Mouse (Mus musculus) layer of hippocampus, adult 18-20 months (tissue): ENCODE measurements at regions not wholly inside any gene's neighbourhood (a gene's known extent, or its start where the extent isn't known, plus 50 kb on each side); places are given as distances from the start of the nearest gene placed in this dataset.
A peak's percentile ranks its signal among the peaks of the same experiment; 100 is the strongest.

Source experiments
- DNase-seq, 2 experiments: peaks; one replicate each; pipeline ENCODE4 v3.0.0; 2022; ENCODE audit warnings: low spot score in 2 of 2

DNA sequence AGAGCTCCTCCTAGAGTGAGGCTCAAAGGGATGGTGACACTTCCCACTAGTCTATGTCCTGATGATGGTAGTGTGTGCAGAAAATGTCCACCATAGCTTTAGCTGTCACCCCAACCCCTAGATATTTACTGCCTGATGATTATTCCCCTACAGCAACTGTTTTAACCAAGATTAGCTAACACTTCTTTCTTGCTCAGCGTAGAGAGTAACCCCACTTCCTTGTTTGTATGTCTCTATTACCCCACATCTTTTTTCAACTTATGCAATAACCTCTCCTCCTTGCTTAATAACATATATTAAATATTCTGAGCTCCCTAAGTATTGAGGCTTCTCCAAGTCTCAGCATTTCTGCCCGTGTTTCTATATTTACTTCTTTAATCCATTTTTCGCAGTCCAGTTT is 404.2 kb upstream of the Cntn3 start:
- DNase-seq, result no peak

DNA sequence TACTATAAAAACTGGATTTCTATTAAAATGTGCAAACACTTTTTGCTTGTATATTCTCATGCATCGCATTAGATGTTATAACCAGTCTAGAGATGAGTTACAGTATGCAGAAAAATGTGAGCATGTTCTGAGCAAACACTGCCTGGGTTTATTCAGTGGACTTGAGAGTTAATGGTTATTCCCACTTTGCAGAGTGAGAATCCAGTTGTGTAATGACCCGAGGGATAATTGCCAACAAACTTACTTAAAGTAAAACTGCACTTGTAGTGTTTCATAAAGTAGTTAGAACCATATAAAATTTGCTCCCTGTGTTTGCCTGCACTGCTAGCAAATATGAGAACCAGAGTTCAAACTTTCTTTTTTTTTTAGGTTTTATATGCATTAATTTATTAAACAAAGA is 450.4 kb upstream of the Cntn3 start:
- DNase-seq, result no peak

DNA sequence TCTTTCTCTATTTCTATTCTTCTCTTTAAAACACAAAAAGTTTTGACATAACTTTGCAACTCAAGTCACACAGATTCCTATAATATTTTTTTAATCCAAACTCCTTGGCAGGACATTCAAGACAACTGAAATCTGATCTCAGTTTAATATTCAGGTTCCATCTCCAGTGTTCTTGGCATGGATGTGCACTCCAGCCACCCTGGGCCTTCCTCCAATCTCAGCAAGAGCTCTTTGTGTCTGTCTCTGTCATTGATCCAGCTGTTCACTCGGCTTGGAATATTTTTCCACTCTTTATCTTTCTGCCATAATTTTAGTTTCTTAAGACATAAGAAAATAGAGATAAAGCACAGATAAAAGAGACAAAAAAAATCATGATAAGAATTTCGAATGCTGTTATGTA is 451.1 kb upstream of the Cntn3 start:
- peak in 1 of 2 experiments; percentile 25 for DNase-seq

DNA sequence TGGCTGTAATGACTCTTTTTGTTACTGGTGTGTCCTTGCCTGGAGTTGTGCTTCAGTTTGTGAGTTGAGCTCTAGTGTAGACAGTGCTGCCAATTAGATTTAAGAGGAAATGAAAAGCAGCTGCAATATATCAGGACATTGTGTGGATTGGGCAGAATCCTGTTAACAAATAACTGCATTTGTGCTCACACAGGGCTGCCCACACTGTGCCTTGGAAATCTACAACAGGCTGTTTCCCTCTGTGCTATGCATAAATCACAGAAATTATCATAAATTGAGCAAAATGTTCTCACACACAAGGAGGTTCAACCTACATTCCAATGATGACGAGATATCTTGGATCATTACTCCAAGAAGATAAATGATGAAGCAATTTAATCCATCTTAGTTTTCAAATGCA is 455.2 kb upstream of the Cntn3 start:
- DNase-seq, result peak; percentile 38 to 75

DNA sequence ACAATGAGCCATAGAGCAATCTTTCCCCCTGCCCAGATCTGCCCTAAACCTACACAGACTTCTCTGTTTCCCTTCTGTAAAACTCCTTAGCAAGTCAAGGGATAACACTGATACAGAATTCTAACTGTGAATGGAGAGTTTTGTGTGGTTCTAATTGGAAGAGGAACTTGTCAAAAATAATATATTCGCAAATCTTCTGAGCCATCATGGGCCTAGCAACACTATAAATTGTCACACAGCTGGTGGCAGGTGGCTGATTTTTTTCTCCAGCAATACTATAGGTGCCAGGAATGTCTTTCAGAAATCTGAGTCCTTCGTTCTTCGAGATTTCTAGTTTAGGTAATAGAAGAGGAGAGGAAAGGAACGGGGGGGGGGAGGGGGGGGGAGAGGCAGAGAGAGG is 460.5 kb upstream of the Cntn3 start:
- DNase-seq, result no peak

DNA sequence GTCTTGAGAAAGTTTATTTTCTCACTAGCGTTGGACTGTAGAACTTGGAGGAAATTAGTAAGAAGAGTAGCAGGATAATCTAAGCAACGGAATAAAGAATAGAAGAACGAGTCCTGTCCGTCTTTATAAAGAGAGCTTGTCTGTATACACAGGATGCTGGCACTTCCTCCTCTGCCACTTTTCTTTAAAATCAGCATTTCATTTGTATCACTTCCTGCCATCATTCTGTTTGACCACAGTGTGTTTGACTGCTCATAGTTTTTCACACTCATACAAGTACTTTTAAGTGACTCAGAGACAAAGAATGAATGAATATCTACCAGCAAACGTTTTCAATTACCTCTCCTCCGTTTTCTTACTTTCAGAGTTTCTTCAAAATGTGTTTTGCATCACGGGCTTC is 461.0 kb upstream of the Cntn3 start:
- DNase-seq, result no peak

DNA sequence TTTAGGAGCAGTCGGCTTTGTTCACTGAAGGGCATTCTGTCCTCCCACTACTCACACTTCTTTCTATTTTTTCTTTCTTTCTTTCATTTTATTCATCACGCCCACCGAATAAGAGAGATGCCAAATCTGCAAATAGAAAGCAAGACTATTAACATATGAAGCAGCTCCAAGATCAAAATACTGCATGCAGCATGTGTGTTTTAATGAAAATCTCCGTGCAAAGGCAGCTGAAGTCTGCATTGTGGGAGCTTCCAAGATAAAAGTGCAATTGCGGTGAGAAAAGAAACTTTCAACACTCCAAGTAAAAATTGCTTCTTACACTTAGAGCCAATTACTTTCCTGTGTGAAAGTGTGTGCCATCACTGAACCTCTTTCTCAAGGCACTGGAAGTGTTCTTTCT is 449.8 kb upstream of the Chl1 start:
- DNase-seq, result peak; percentile 5 to 54

DNA sequence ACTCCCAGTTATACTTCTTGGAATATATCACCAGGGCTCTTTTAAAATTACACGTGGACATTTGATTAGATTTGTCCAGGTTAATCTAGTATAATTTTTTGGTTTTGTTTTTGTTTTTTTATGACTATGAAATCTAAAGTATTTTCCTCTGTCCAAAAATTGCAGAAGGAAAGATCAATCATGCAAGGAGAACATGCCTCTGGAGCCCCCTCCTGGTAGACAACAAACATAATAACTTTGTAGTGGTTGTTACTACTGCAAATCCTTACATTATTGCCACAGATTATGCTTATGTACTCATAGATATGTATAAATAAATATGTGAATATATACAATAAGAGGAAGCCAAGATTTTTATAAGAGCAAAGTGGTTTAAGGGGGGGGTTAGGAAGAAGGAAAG is 404.2 kb upstream of the Chl1 start:
- DNase-seq, result no peak

DNA sequence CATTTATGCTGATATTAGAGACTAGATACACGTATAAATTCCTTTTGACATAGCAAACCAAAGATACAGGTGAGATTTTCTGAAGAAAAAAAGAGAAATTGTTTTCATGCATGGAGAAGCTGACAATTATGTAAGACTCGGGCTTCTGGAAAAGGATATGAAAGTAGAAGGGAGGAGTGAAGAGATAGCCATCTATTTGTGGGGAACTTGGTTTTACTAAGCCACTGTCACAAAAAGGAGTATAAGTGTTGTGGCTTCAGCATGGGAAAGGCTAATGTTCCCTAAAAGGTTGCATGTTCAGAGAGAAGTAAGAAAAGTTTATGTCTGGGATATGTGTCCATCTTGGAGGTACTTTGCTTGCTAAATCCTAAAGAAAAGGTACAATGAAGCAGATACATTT is 390.8 kb upstream of the Chl1 start:
- no peak for DNase-seq

DNA sequence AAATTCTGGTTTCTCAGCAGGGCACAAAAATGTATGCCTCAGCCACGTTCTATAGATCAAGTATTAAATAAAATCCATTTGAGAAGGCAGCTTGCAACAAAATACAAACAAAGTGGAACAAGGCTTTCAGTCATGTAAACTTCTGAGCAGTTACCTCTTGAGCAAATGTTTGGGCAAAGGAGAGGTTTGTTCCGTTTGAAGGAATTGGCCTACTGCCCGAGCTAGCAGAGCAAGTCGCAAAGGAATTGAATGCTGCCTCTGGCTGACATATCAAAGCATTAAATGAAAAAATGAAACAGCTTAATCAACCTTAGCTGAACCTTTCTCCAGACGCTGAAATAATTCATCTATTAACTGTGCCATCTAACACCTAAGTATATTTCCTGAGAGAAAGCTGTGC is 369.5 kb upstream of the Chl1 start:
- peak in 1 of 2 experiments; percentile 1 for DNase-seq

DNA sequence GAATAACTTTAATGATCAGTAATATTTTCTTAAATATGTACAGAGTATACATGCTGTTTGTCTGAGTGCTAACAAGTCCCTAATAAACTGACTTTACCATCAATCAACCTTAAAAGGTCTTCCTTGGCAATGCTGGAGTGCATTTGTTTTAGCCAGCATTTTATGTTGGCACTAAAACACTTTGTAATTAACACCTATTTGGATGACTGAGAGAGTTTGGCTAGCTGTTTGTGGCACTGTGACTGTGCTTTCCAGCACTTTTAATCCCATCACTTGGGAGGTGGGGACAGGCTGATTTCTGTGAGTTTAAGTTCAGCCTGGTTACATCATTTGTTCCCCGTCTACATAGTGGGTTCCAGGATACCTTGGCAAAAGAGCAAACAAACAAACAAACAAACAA is 332.5 kb upstream of the Chl1 start:
- DNase-seq, result no peak

DNA sequence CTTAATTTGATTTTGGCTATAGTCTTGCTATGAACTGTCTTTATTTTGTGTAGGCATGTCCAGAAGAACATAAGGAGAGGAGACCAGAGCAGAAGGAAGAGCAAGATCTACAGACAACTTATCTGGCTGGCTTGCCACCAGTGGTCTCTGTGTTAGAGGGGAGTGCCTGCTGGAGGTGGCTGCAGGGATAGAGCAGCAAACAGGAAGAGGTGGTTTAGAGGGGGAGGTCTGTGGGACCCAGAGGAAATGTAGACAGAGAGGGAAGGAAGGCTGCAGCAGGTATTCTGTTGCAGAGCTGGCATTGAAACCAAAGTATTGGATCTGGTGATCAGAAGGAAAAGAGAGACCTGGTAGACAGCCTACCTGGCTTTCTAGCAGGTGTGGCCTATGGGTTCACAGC is 327.0 kb upstream of the Chl1 start:
- DNase-seq, result no peak

DNA sequence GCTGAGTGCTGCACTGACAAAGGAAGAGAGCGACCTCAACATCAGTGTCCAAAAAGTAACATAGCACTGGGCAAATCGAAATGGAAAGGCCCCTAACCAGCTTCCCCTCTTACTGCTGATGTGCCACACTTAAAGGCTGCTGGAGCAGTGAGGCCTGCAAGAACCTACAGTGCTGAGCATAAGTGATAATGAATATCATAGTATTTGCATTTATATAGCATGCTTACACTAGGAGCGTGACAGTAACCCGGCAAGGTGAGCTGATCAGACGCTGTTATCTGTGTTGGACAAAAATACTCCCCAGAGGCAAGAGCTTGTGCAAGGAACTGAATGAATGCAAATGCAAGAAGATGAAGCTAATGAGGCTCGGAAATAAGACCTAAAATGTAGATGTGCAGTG is 313.5 kb upstream of the Chl1 start:
- DNase-seq, result no peak

DNA sequence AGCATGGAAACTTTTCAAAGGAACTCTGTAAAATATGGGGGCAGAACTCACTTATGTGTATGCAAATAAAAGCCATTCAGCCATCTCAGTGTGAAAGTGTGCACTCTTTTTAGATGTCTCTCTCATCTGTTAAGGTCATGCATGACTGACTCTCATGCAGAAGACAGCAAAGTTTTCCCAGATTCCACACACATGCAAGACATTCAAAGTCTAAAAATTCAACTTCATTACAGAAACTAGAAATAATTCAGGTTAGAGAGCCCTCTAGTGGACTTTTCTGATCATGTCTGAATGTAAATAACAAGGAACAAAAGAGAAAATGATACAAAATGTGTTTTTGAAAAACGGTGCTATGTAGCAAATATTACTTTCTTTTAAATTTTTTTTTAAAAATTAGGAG is 308.8 kb upstream of the Chl1 start:
- peak in 1 of 2 experiments; percentile 26 for DNase-seq

DNA sequence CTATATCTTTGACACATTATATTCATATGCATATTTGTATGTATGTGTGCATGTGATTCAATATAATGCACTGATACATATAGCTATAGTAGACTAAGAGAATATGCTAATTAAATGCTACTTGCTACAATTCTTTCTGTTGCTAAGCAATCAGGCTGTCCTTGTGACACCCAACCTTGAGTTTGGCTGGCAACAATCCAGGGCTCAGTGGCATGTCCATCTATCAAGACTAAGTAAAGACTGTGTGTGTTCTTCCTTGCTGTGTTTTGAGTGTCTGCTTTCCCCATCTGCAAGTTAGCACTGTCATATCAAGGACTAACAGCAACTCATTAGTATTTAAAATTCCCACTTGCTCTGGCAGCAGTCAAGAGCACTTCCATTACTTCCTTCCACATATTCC is 301.2 kb upstream of the Chl1 start:
- no peak for DNase-seq

DNA sequence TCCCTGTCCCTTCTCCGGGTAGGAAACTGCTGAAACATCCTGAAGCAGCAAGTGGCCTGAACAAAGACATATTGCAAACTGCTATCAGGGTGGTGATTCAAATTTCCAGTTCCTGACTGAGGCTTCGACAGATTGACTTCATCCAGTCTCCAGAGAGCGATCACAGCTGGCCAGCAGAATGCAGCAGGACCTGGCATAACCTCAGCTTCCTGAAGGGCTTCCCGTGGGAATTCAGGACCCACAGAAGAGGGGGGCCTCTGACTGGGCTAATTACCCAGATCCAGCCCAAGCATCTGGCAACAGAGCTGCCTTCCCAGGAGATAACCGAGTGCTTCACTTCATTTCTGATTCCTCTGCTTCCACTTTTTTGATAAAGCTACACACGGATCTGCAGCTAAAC is 297.2 kb upstream of the Chl1 start:
- no peak for DNase-seq

DNA sequence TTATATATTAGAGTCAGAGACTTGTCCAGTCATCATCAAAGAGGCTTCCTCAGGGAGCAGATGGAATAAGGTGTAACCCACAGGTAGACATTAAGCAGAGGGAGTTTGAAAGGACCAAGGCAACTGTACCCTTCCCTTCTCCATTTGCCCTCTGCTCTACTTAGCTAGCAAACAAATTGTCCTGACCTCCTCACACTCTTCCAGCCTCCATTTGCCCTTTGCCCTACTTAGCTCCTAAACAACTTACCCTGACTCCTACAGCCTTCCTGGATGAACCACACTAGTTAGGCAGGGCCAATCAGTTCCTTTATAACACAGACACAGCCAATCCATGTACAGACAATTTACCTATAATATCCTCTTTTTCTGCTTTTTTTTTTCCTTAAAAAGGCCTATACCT is 273.5 kb upstream of the Chl1 start:
- DNase-seq, result no peak

DNA sequence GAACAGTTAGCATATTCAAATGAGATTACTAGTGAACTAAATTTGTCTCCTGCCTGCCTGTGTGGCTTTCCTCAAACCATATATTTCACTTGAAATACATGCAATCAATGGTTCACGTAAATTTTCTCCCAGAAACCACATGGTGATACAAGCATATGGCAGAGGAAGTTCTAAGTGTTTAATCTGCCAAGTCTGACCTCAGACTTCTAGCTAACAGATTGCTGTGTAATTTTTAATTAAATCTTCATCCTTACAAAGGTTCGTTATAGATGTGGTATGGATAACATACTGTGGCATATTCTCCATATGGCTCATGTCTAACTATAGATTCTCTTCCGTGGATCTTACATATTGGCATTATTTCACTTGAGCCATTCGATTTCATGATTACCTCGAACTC is 241.4 kb upstream of the Chl1 start:
- DNase-seq, result no peak

DNA sequence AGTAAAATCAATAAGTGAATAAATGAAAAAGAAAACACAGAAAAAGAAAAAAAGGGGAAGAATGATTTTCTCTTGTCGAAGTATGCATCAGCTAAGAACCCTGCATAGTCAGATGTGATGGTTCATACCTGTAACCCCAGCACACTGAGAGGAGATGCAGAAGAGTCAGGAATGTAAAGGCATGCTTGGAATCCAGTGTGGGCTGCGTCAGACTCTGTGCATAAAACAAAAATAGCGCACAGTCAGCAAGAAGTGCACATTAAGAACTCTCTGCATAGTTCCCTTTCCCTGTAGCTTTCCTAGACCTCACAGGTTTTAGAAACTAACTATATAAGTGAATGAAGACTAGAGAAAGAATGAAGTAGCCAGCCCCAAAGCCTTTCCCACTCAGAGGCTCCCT is 238.2 kb upstream of the Chl1 start:
- no peak for DNase-seq

DNA sequence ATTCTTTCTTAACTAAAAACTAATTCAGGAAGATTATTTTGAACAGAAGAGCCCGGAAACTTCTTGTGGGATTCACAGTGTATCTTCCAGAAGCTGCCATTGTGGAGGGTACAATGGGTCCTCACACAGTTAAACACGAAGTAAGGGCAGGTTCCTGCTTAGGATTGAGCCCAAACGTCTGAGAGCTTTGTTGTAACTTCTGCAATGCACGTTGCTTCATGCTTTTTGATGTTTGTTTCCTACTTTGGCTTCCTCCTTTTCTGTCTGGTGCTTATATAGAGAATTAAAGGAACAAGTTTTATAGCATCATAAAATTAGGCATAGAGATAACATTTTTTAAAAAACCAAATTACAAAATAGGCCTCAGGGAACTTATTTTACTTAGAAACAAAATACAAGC is 235.3 kb upstream of the Chl1 start:
- no peak for DNase-seq

DNA sequence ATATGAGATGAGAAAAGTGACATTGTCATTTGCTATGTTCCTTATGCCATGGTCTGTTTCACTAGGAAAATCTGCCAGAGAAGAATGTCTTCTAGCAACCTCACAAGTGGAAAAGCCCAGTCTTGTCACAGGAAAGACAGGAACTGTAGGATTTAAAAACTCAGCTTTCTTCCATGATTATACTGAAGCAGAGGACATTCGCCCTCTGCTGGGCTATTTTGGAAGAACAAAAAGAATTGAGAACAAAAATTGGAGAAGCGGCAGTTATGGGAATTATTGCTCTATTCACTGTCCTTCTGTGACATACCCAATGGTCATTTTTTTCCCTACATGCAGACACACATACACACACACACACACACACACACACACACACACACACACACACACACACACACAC is 234.9 kb upstream of the Chl1 start:
- DNase-seq, result peak in 1 of 2 experiments; percentile 53

DNA sequence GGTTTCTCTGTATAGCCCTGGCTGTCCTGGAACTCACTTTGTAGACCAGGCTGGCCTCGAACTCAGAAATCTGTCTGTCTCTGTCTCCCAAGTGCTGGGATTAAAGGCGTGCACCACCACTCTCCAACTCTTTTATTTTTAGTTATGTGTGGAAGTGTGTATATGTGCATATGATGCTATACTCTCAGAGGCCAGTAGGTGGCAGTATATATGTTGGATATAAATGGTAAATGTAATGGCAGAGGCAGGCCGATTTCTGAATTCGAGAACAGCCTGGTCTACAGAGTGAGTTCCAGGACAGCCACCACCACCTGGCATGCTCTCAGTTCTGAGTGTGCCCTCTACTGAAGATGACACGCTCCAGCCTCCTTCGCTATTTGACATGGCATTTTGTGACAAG is 214.4 kb upstream of the Chl1 start:
- DNase-seq, result no peak

DNA sequence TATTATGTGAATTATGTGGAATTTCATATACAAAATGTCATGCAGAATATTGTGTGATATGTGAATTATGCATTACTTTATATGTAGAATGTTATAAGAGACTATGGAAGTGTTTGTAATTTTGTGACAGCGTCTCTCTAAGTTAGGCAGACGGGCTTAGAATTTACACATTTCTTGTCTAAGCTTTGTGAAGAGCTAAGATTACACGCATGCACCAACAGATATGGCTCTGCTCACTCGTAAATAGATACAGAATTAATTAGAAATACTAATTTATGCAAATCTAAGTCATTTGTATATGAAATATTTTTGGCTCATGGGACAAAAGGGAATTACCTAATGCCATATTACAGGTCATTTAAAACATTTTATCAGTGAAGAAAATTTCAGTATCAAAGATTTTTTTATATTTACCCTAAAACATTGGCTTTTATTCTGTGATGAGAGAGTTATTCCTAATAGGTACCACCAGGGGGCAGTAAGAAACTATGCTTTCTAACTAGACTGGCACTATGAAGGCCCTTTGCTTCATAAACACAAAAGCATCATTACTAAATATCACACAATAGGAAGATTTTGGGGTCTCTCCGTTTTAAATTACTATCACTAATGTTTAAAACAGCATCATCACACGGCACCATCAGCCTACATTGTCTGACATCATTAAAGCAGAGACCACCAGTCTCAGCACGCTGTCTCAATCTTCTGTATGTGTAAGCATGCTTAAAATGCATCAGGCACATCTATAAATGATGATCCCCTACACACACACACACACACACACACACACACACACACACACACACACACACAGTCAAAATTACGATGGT is 203.8 kb upstream of the Chl1 start:
- peak in 1 of 2 experiments; percentile 46 for DNase-seq

DNA sequence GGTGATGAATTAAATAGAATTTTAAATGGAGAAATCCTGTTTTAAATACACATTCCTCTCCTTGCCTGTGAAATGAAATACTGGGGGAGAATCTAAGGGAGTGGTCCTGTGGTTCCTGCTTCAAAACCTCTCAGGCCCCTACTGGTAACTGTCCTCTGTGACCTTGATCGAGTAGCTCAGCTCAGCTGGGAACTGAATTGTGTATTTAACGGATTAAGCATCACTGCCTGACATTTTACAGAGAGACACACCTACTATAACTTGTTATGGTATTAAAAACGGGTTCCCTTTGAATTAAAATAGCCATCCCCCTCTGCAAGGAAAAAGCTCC is 203.2 kb upstream of the Chl1 start:
- DNase-seq, result no peak
